In the genomic region with DNA sequence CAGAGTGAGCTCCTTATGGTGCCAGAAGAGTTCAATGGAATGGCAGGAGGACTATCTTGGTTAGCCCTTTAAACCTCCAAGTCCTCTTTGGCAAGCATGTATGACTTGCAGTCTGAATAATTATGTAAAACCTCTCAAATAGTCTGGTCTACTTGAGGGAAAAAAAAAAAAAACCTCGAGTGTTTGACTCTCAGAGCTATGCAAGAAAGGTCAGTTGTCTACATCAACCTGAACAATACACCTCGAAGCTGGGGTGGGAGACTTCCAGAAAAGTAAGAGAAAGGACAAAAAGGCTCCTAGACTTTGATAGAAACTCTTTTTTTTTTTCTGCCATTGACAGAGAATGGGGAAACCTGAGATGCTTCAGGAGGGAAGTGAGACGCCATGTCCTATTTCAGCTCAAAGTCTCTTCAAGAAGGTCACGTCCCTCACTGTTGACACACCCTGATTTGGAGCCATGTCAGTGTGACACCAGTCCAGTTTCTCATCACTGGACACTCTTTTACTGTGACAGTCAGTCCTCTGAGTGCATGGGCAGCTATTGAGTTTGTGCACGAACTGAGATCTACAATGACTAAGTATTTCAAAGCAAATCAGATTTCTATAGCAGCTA, we compare ENCODE assay signal across 25 mouse cellular contexts. TPM values are rescaled to one million over a fixed set of nuclear protein-coding genes. Genes with fewer than 3 reads are reported as not detected.
A peak's percentile ranks its signal among the peaks of the same experiment; 100 is the strongest.
DNase-seq lines count a peak whose midpoint lies in the region; ATAC-seq lines count a peak whose summit lies in the region.
"Had no signal": no experiment of that assay in that cellular context is flagged by ENCODE, and none has a peak within 500 bp of the region (broad histone marks: within the 10 kb centered on the region; RNA-seq: fewer than 3 reads in every experiment).

No protein-coding gene starts in this region.

- no peak overlapping the region for H3K4me3 ChIP-seq in forebrain, embryonic 14.5 days (ENCODE audit: low read depth, low read length)
- H3K4me3 ChIP-seq: forebrain, embryonic 10.5 days; forebrain, embryonic 13.5 days; gastrocnemius, adult 2 months; heart, adult 2 months; heart, embryonic 10.5 days; heart, embryonic 13.5 days; hindbrain, embryonic 12.5 days; hindbrain, embryonic 15.5 days had no signal

- DNase-seq in lung, postnatal 25 days (ENCODE audit: low spot score): peak; percentile 8
- DNase-seq in lung, postnatal 10 days: no peak
- no peak for DNase-seq in right cerebral cortex, postnatal 10 days (ENCODE audit: low spot score in 2 of 2)
- DNase-seq in forebrain, embryonic 14.5 days (ENCODE audit: low spot score): no peak
- DNase-seq: adrenal gland, postnatal 10 days; adrenal gland, postnatal 36 days; cerebellum, adult 11 months; cerebellum, adult 2 months; cerebellum, adult 9-11 months; cerebellum, postnatal 25 days; forebrain, postnatal 0 days; gastrocnemius, adult 2 months; gastrocnemius, postnatal 14 days; heart, adult 2 months; heart, postnatal 14 days had no signal

- no peak overlapping the region for H3K27ac ChIP-seq in forebrain, embryonic 14.5 days (ENCODE audit: low read depth, low read length)
- H3K27ac ChIP-seq: forebrain, embryonic 10.5 days; forebrain, embryonic 13.5 days; gastrocnemius, adult 2 months; heart, adult 2 months; heart, embryonic 10.5 days; heart, embryonic 13.5 days; hindbrain, embryonic 12.5 days; hindbrain, embryonic 15.5 days had no signal

- no peak overlapping the region for H3K4me2 ChIP-seq in forebrain, embryonic 14.5 days (ENCODE audit: low read length)
- H3K4me2 ChIP-seq: forebrain, embryonic 13.5 days; heart, embryonic 13.5 days; hindbrain, embryonic 12.5 days; hindbrain, embryonic 15.5 days had no signal

- peak; percentile 40; the same call in 1 of the 2 replicates for ATAC-seq in granulocyte monocyte progenitor cell, adult 5-6 weeks (replicated peaks; ENCODE audit: poor library complexity, severe bottlenecking)
- 0 out of 2 replicates have a peak, but pooled peaks have one; percentile 53 for ATAC-seq in monocyte, adult 5-6 weeks (replicated peaks; ENCODE audit: insufficient number of reproducible peaks, low FRiP score, low TSS enrichment, poor library complexity, severe bottlenecking)
- ATAC-seq in forebrain, embryonic 14.5 days: no peak
- ATAC-seq: forebrain, embryonic 13.5 days; forebrain, postnatal 0 days; Patski had no signal

- H3K9ac ChIP-seq in forebrain, embryonic 14.5 days (ENCODE audit: low read length): no peak overlapping the region
- H3K9ac ChIP-seq: forebrain, embryonic 13.5 days; forebrain, postnatal 0 days; heart, embryonic 13.5 days; hindbrain, embryonic 12.5 days; hindbrain, embryonic 15.5 days had no signal

- H3K36me3 ChIP-seq in forebrain, embryonic 14.5 days (ENCODE audit: control insufficient read depth, insufficient read depth, low read length): no peaks in the 10 kb centered on the region
- H3K36me3 ChIP-seq: forebrain, embryonic 10.5 days; G1E; heart, embryonic 10.5 days; heart, embryonic 13.5 days; hindbrain, embryonic 12.5 days; hindbrain, embryonic 15.5 days had no signal

- no peaks in the 10 kb centered on the region for H3K9me3 ChIP-seq in forebrain, embryonic 14.5 days (replicated peaks; ENCODE audit: control insufficient read depth, low read length)
- H3K9me3 ChIP-seq: forebrain, embryonic 10.5 days; forebrain, embryonic 13.5 days; G1E; heart, embryonic 10.5 days; heart, embryonic 13.5 days; hindbrain, embryonic 12.5 days; hindbrain, embryonic 15.5 days had no signal

- no peaks in the 10 kb centered on the region for H3K4me1 ChIP-seq in forebrain, embryonic 14.5 days (ENCODE audit: control insufficient read depth, insufficient read depth, low read length)
- H3K4me1 ChIP-seq: forebrain, embryonic 13.5 days; hindbrain, embryonic 15.5 days had no signal

- H3K27me3 ChIP-seq in forebrain, embryonic 14.5 days (replicated peaks; ENCODE audit: control insufficient read depth, insufficient read depth, low read length): no peaks in the 10 kb centered on the region
- H3K27me3 ChIP-seq: forebrain, embryonic 13.5 days; heart, embryonic 13.5 days; hindbrain, embryonic 12.5 days; hindbrain, embryonic 15.5 days; Patski had no signal

- WGBS in forebrain, embryonic 14.5 days: 75% methylated on average over 5 of the region's 5 CpGs

RNA-seq across cellular contexts. Expression of a gene that starts 31.2 kb away (rescaled TPM):
- total RNA-seq in granulocyte monocyte progenitor cell, adult 5-6 weeks (2014; fragmentation: Nextera tagmentation): 32.5 and 53.8 TPM in 2 replicates
- total RNA-seq in granulocyte monocyte progenitor cell, adult 5-6 weeks (2017): 31.3 and 46.7 TPM in 2 replicates
- 18.9 to 23.4 TPM (median 19.3 TPM) in 3 replicates for total RNA-seq in monocyte, adult 5-6 weeks (2017)
- polyA plus RNA-seq in forebrain, embryonic 14.5 days (2014; fragmentation: Nextera tagmentation; extraction: Ambion mirVana): 116 and 123 TPM in 2 replicates

RNA-seq across cellular contexts. Expression of a gene that starts 36.1 kb away (rescaled TPM):
- 19.1 and 19.5 TPM in 2 replicates for total RNA-seq in granulocyte monocyte progenitor cell, adult 5-6 weeks (2014; fragmentation: Nextera tagmentation)
- total RNA-seq in granulocyte monocyte progenitor cell, adult 5-6 weeks (2017): 19.3 and 19.9 TPM in 2 replicates
- 6.5 to 16.9 TPM (median 8.7 TPM) in 3 replicates for total RNA-seq in monocyte, adult 5-6 weeks (2017)
- polyA plus RNA-seq in forebrain, embryonic 14.5 days (2014; fragmentation: Nextera tagmentation; extraction: Ambion mirVana): 6.2 and 8.4 TPM in 2 replicates

RNA-seq across cellular contexts. Expression of a gene that starts 53.0 kb away (rescaled TPM):
- 29.2 and 58.3 TPM in 2 replicates for total RNA-seq in granulocyte monocyte progenitor cell, adult 5-6 weeks (2014; fragmentation: Nextera tagmentation)
- total RNA-seq in granulocyte monocyte progenitor cell, adult 5-6 weeks (2017): 22.3 and 25.2 TPM in 2 replicates
- total RNA-seq in monocyte, adult 5-6 weeks (2017): 27.2 to 31.3 TPM (median 28.2 TPM) in 3 replicates
- 7.4 and 7.7 TPM in 2 replicates for polyA plus RNA-seq in forebrain, embryonic 14.5 days (2014; fragmentation: Nextera tagmentation; extraction: Ambion mirVana)
